Comparison of ENCODE assay signal across 20 mouse cellular contexts in genomic region chr13:55754380-55754779, GRCm38 (mm10). TPM values are rescaled to one million over a fixed set of nuclear protein-coding genes. Genes with fewer than 3 reads are reported as not detected.
A peak's percentile ranks its signal among the peaks of the same experiment; 100 is the strongest.
DNase-seq lines count a peak whose midpoint lies in the region; TF ChIP-seq lines count a peak whose summit lies in the region.
"Had no signal": no experiment of that assay in that cellular context is flagged by ENCODE, and none has a peak within 500 bp of the region (broad histone marks: within the 10 kb centered on the region; RNA-seq: fewer than 3 reads in every experiment).

No protein-coding gene starts in this region.

- no peak overlapping the region for H3K4me3 ChIP-seq in embryonic facial prominence, embryonic 10.5 days
- H3K4me3 ChIP-seq in limb, embryonic 10.5 days, result no peak overlapping the region
- H3K4me3 ChIP-seq in kidney, adult 2 months (ENCODE audit: insufficient read depth, low read depth, low read length), result no peak overlapping the region
- H3K4me3 ChIP-seq: embryonic facial prominence, embryonic 12.5 days; heart, embryonic 13.5 days; neural tube, embryonic 12.5 days had no signal

- peak; percentile 74 for DNase-seq in MN1 (ENCODE audit: low spot score)
- DNase-seq in embryonic facial prominence, embryonic 10.5 days (ENCODE audit: low spot score), result peak; percentile 75
- peak; percentile 68 for DNase-seq in limb, embryonic 10.5 days (ENCODE audit: low spot score)
- DNase-seq in retina, postnatal 1 day, result peak; percentile 51
- DNase-seq in heart, postnatal 10 days, result no peak
- no peak for DNase-seq in kidney, adult 2 months
- DNase-seq in layer of hippocampus, adult 9-10 months (ENCODE audit: low spot score), result no peak
- DNase-seq: adrenal gland, postnatal 10 days; cerebellum, postnatal 10 days; heart, postnatal 36 days; lung, adult 18-20 months; lung, postnatal 36 days; thymus, adult 2 months had no signal

- no peaks in the 10 kb centered on the region for H3K27me3 ChIP-seq in embryonic facial prominence, embryonic 10.5 days (replicated peaks; ENCODE audit: low read depth, poor library complexity, severe bottlenecking)
- H3K27me3 ChIP-seq in limb, embryonic 10.5 days (ENCODE audit: low read depth, poor library complexity, severe bottlenecking), result no peaks in the 10 kb centered on the region
- no peaks in the 10 kb centered on the region for H3K27me3 ChIP-seq in kidney, adult 2 months (replicated peaks; ENCODE audit: control insufficient read depth, insufficient read depth, low read length)
- H3K27me3 ChIP-seq: embryonic facial prominence, embryonic 12.5 days; heart, embryonic 13.5 days; neural tube, embryonic 12.5 days had no signal

- H3K27ac ChIP-seq in embryonic facial prominence, embryonic 10.5 days (replicated peaks), result no peak overlapping the region
- H3K27ac ChIP-seq in limb, embryonic 10.5 days, result peak overlapping the region; percentile 83
- no peak overlapping the region for H3K27ac ChIP-seq in kidney, adult 2 months (ENCODE audit: insufficient read depth, low read depth, low read length)
- H3K27ac ChIP-seq: heart, embryonic 13.5 days; neural tube, embryonic 12.5 days had no signal

- TF ChIP-seq CTCF in kidney, adult 2 months (conservative IDR thresholded peaks at IDR 0.05; ENCODE audit: insufficient read depth, insufficient read length, low read depth, low read length), result no peak

- TF ChIP-seq POLR2A in kidney, adult 2 months (IDR thresholded peaks at IDR 0.05; ENCODE audit: low read depth, low read length), result no peak

- no peaks in the 10 kb centered on the region for H3K9me3 ChIP-seq in embryonic facial prominence, embryonic 10.5 days
- H3K9me3 ChIP-seq in limb, embryonic 10.5 days (replicated peaks), result no peaks in the 10 kb centered on the region
- H3K9me3 ChIP-seq: embryonic facial prominence, embryonic 12.5 days; heart, embryonic 13.5 days; neural tube, embryonic 12.5 days had no signal

- H3K36me3 ChIP-seq in embryonic facial prominence, embryonic 10.5 days (replicated peaks), result no peaks in the 10 kb centered on the region
- H3K36me3 ChIP-seq in limb, embryonic 10.5 days, result no peaks in the 10 kb centered on the region
- no peaks in the 10 kb centered on the region for H3K36me3 ChIP-seq in kidney, adult 2 months (ENCODE audit: control insufficient read depth, insufficient read depth, low read length)
- H3K36me3 ChIP-seq: embryonic facial prominence, embryonic 12.5 days; heart, embryonic 13.5 days; neural tube, embryonic 12.5 days had no signal

- peaks cover 51% of the 10 kb centered on the region for H3K4me1 ChIP-seq in embryonic facial prominence, embryonic 10.5 days
- peaks cover 70% of the 10 kb centered on the region for H3K4me1 ChIP-seq in limb, embryonic 10.5 days
- no peaks in the 10 kb centered on the region for H3K4me1 ChIP-seq in kidney, adult 2 months (ENCODE audit: control insufficient read depth, insufficient read depth, low read length)

- intact Hi-C loops in heart, postnatal 10 days (cut with DNase I), result no loop called here

- 61% methylated on average over 13 of the region's 13 CpGs for WGBS in embryonic facial prominence, embryonic 10.5 days
- 57% methylated on average over 13 of the region's 13 CpGs for WGBS in limb, embryonic 10.5 days
- 85% methylated on average over 13 of the region's 13 CpGs for WGBS in kidney, adult 2 months

RNA-seq across cellular contexts. Expression of gene Pcbd2, which starts 27.2 kb away (rescaled TPM):
- 36.3 and 43.7 TPM in 2 replicates for polyA plus RNA-seq in embryonic facial prominence, embryonic 10.5 days (2016; fragmentation: Nextera tagmentation; extraction: Ambion mirVana)
- 43.7 and 44.4 TPM in 2 replicates for polyA plus RNA-seq in limb, embryonic 10.5 days (2016; fragmentation: Nextera tagmentation; extraction: Ambion mirVana)
- total RNA-seq in heart, postnatal 10 days (2021), result 10 to 100 TPM; 40.4 to 43.0 TPM
- polyA plus RNA-seq in kidney, adult 2 months (2012; rRNA removed), result 64.0 and 81.4 TPM in 2 replicates

RNA-seq across cellular contexts. Expression of gene Catsper3, which starts 30.0 kb away (rescaled TPM):
- not detected in 2 replicates for polyA plus RNA-seq in embryonic facial prominence, embryonic 10.5 days (2016; fragmentation: Nextera tagmentation; extraction: Ambion mirVana)
- 0.25 TPM in 1 of 2 replicates, not detected in the other for polyA plus RNA-seq in limb, embryonic 10.5 days (2016; fragmentation: Nextera tagmentation; extraction: Ambion mirVana)
- total RNA-seq in heart, postnatal 10 days (2021), result under 1 TPM in 1 of 2 experiments, not detected in 1; 0.26 TPM
- 0.19 and 0.30 TPM in 2 replicates for polyA plus RNA-seq in kidney, adult 2 months (2012; rRNA removed)
- total RNA-seq: heart, postnatal 36 days; liver, adult 2 months; monocyte, adult 5-6 weeks had no signal
- polyA plus RNA-seq: embryonic facial prominence, embryonic 12.5 days; forebrain, embryonic 14.5 days; liver, adult 2 months; midbrain, embryonic 11.5 days; neural tube, embryonic 12.5 days; thymus, adult 2 months had no signal

RNA-seq across cellular contexts. Expression of gene Txndc15, which starts 39.9 kb away (rescaled TPM):
- polyA plus RNA-seq in embryonic facial prominence, embryonic 10.5 days (2016; fragmentation: Nextera tagmentation; extraction: Ambion mirVana), result 65.1 and 68.0 TPM in 2 replicates
- 65.9 and 76.8 TPM in 2 replicates for polyA plus RNA-seq in limb, embryonic 10.5 days (2016; fragmentation: Nextera tagmentation; extraction: Ambion mirVana)
- total RNA-seq in heart, postnatal 10 days (2021), result 10 to 100 TPM; 39.4 to 39.9 TPM
- 47.7 and 52.2 TPM in 2 replicates for polyA plus RNA-seq in kidney, adult 2 months (2012; rRNA removed)

Comparison
In these comparisons a context has a peak if more than half of its experiments do, and no peak if none do; other contexts are left out.
1. DNase-seq: peak in MN1 (single experiment), embryonic facial prominence, embryonic 10.5 days (single experiment), limb, embryonic 10.5 days (single experiment) and retina, postnatal 1 day (single experiment); none in heart, postnatal 10 days (0 of 2), kidney, adult 2 months (single experiment) and layer of hippocampus, adult 9-10 months (single experiment).